Mouse (Mus musculus): ENCODE data around the gene Spen. TPM values are rescaled to one million over a fixed set of nuclear protein-coding genes. Genes with fewer than 3 reads are reported as not detected.

Gene Spen
- total RNA-seq, 2 experiments from 2014 or later, result 49.5 to 58.6 TPM

Other genes with a start within 250 kb of the Spen start
- gene Epha2, start 237.4 kb downstream of the Spen start, total RNA-seq (2021), result 1 to 10 TPM; 2.2 to 2.7 TPM
- 1 to 10 TPM; 5.4 to 5.5 TPM for gene Fam131c, start 170.4 kb downstream of the Spen start, total RNA-seq (2021)
- gene Clcnka, start 139.9 kb downstream of the Spen start, total RNA-seq (2021), result not detected
- gene Clcnkb, start 122.6 kb downstream of the Spen start, total RNA-seq (2021), result not detected
- gene Hspb7, start 117.8 kb downstream of the Spen start, total RNA-seq (2021), result under 1 TPM; 0.47 to 0.90 TPM
- 1 to 10 TPM; 5.1 TPM for gene Srarp, start 102.5 kb downstream of the Spen start, total RNA-seq (2021)
- gene Zbtb17, start 93.9 kb downstream of the Spen start, total RNA-seq (2021), result 10 to 100 TPM; 31.1 to 32.6 TPM
- gene Fblim1, start 67.5 kb upstream of the Spen start, total RNA-seq (2021), result 1 to 10 TPM; 1.2 to 1.3 TPM
- under 1 TPM; 0.76 to 0.97 TPM for gene Tmem82, start 80.0 kb upstream of the Spen start, total RNA-seq (2021)
- gene Slc25a34, start 85.2 kb upstream of the Spen start, total RNA-seq (2021), result 1 to 10 TPM; 2.7 to 2.9 TPM
- gene Plekhm2, start 126.3 kb upstream of the Spen start, total RNA-seq (2021), result 10 to 100 TPM; 57.6 to 57.9 TPM
- not detected for gene Rsc1a1, start 147.0 kb upstream of the Spen start, total RNA-seq (2021)
- 10 to 100 TPM; 32.5 to 33.6 TPM for gene Ddi2, start 184.8 kb upstream of the Spen start, total RNA-seq (2021)
- gene Agmat, start 208.1 kb upstream of the Spen start, total RNA-seq (2021), result under 1 TPM in 1 of 2 experiments, not detected in 1; 0.40 TPM

Measured in left cerebral cortex, postnatal 14 days (tissue).